Mouse (Mus musculus) frontal cortex, postnatal 36 days (tissue): ENCODE data around the gene Msi2.

ENCODE experiments used
- DNase-seq, 2 experiments: peaks; one replicate each; pipeline ENCODE4 v3.0.0; 2022; ENCODE audit warnings: low spot score in 2 of 2

Gene Msi2

DNA sequence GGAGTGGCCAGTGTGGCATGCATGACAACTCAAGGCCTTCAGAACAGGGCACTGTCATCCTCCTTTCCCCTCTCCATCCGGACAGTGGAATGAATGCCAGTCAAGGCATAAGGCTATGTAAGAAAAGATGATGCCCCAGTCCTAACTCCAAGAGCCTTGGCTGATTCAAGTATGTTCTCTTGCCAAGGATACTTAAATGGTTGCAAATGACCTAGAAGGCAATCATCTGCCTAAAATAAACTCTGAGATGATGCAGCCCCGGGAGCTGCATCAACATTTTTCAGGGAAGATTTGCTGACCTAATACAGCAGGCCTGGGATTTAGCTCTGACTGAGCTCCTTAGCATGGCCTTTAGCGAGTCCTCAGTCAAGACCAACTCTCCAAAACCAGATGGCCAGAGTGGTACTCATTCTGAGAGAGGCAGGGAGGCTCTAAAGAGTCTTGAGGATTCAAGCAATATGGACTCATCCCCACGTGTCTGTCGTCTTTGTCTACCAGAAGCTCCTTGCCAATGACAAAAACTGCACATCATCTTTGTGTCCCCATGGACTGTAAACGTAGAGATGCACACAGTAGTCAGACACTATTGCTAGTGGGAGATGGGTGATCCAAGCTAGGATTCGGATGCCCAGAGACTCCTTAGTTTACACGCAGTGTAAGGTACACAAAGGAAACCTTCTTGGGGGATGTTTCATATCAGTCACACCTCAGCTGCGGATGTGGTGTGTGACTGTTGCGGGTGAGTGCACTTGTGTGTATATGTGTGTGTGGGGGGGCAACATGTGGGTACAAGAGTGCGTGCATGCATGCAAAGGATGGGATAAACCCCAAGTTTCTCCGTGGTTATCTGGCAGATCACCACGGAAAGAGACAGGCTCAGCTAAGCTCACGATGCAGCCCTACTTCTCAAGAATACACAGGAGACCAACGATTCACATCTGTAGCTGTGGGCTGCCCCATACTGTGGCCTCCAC, 176.4 kb downstream of the Msi2 start:
- DNase-seq = no peak

DNA sequence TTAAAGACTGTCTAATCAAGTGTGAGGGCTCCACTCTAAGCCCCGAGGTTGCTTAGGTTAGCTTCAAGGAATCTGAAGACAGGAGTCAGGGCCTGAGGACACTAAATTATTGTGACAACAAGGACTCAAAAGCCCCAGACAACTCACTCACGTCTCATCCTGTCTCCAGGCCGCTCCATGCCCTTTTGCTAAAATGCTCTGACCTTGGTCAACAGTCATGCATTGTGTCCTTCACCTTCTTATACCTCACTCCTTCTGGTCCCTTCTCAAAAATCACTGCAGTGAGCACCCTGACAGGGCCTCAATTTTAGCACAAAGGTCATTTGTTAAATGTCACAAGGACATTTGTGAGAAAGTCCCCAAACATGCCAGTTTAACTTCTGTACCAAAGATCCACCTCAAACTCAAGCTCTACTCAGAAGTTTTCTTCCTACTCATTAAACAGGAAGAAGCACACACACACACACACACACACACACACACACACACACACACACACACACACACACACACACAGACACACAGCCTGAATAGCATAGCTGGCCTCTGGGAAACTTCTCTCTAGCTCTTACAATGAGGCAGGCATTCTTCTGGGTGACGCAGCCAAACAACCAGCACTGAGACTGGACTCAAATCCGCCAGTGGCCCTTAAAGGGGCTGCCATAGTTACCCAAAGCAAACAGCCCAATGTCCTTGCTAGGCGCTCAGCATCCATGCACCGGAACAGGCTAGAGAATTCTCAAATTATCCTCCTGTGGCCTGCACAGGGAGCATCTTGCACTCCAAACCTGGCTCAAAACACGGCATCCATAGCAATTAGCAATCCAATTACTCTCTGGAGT, 178.5 kb downstream of the Msi2 start:
- no peak for DNase-seq

DNA sequence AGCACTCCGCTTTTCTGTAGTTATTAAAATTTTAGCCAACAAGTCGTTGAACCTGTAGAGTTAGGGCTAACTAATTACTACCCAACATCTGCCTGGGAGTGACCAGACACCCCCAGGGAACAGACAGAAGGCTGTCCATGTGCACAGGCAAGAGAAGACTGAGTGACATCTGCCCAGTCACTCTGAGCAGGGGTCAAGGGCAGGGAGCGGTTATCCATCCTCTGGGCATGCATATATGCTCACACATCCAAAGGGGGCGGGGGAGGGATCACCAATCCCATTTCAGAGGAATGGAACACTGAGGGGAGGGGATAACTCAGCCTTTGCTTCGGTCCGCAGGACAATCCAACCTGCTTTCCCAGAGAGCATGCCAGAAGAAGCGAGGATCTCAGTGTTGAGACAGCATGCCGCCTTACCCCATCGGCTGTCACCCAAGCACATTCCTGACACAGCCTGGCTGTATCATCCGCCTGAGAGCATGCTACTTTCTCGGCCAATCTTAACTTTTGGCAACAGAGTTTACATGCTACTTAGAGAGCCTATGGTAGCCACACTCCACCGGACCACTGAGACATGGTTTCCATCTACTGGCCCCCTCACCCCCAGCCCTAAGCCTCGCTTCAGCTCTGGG, 179.5 kb downstream of the Msi2 start:
- no peak for DNase-seq

DNA sequence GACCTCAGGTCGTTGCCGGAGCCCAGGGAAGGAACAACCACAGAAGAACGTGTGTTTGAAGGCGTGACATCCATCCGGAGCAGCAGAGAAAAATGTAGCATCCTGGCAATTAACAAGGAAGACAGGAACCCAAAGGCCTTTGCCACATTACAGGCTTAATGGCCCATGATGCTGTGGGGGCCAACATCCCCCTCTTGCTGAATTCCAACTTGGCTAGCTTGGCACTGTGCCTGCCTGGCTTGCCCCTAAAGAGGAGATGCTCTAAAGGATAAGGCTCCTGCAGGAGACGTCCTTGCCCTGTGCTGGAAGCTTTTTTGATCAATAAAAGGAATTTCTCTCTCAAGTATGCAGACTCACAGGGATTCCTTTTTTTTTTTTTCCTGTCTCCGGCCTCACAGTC, 181.0 kb downstream of the Msi2 start:
- DNase-seq = no peak

DNA sequence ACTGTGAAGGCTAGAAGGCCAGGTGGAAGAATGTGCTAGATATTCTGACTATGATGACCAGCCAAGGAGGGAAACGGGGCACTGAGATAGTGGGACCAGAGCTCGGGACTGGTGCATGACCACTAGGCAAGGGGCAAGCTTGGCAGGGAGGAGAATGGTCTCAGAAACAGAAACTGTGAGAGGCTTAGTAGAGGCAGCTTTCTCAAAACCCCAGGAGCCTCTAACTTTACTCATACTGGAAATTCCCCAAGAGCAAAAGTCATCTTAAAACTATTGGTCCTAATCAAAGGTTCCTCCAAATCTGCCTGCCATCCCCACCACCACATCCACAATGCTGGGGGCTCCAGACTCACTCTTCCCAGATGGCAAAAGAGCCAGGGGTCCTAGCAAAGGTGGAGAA, 181.5 kb downstream of the Msi2 start:
- no peak for DNase-seq

DNA sequence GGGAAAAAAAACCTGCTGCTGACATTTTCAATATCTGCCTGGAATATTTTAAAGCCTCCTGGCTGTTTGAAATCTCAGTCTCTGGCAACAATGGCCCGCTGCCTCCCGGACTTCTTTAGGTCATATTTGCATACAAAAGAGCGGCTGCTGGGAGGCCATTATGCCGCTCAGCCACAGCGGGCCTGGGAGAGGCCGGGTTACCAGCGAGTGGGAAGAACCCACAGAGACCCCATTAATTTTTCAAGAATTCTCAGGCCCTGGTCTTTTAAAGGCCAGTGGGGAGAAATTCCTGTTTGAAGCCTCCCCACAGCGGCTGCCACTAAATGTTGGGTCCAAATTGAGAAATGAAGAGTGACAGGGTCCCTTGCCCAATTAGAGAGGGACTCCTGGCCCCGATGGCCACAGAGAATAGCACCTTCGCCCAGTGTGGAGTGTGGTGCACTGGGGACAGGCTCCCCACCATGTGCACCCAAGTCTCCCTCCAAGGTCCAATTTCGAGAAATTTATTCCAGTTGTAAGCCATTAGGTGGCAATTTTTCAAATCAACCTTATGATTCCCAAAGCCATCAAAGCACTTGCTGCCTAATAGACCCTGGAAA, 183.9 kb downstream of the Msi2 start:
- DNase-seq = no peak

DNA sequence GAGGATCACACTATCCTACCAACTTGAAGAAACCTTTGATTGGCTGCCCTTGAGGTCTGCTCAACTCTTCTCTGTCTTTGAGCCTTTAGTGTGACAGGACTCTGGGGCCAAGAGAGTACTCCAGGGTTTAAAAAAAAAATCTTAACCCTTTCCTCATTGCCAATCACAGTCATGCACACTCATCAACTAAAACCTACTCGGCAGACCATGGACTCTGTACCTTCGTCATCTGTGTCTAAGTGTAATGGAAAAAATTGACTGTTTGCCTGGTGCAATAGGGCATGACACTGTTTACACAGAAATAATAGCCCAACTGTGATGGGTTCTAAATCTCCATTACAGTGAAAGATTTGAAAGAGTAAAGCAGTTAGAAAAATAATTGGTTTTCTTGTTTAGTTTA, 186.3 kb downstream of the Msi2 start:
- DNase-seq = no peak

DNA sequence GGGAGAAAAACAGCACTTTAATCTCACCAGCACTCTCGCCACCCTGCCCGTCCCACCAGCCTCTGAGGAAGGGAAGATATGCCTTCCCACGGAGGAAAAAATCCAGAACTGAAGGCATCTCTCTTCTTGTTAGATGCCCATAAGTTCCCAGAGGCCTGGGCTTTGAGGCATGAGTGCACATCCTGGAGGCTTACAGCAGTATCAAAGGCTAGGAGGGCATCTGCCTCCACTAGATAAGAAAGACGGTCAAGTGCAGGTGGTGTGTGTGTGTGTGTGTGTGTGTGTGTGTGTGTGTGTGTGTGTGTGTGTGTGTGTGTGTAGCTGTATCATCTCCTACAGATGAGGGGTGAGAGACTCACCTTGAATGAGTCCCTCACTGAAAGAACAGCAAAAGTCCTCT, 188.3 kb downstream of the Msi2 start:
- no peak for DNase-seq

DNA sequence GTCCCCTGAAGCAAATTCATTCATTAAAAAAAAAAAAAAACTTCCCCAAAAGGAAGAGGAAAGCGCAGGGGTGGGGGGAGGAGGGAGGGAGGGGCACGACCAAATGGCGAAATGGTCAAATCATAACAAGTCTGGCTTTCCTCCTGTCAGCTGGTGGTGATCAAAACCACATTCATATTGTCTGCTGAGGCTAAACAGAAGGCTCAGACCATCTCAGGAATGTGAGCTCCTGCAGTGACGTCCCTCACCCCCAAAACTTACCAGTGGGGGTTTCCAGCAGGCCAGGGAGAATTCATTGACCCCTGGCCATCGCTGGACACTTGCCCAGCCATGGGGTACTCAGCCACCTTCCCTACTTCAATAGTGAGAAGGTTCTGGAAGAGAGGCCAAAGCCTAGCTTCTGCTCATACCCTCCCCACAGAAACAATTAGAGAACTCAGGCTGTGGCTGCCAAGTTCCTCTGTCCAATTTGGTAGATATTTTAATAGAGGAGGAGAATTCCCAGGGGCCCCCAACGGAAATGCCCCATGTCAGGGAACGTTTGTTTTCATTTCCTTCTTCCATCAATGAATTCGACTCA, 189.7 kb downstream of the Msi2 start:
- DNase-seq = no peak

DNA sequence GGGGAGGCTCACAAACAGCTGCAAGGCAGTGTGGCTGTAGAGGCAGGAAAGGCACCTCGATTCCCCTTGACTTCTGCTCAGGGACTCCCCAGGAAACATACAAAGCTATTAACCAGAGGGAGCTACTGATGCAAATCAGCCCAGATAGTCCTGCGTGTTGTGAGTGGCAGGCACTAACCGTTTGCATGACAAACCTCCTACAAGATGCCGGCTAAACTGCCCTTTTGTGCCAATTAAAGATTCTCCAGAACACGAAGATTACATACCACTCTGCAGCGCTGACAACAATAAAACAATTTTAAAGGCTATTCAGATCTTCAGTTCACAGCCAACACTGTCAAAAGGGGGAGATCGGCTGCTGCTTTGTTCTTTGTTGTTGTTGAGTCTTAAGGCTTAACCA, 191.6 kb downstream of the Msi2 start:
- DNase-seq = no peak

DNA sequence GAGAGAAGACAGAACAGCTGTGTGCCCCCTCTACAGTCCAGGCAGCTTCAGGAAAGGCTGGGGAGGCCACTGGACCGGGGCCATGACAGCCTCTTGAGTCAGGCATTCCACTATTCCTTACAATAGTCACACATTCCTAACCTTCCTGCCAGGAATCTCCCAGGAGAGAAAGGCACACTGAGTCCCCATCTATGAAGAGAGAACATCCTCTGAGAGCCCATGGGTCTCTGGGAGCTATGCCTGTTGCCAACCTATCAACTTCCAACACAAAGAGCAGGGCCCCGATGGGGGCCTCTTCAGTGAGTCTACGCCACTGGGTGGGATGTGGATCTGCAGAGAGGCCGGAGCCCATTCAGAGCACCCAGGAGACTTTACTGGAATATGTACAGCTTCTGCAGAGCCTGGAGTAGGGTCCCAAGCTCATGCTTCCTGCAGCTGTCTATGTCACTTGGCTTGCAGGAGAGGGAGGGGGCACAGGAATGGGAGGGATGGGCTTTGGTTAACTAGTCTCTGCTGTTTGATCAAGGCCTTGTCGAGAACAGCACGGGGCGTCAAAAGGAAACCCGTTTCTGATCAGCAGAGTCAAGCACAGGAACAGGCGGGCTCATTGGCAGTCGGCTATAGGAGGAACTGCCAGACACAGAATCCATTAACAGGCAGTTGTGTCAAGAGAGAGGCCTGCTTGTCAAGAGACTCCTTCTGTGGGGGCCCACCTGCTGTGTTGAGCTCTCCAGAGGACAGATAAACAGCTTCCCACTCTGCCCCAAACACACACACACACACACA, 193.3 kb downstream of the Msi2 start:
- no peak for DNase-seq

DNA sequence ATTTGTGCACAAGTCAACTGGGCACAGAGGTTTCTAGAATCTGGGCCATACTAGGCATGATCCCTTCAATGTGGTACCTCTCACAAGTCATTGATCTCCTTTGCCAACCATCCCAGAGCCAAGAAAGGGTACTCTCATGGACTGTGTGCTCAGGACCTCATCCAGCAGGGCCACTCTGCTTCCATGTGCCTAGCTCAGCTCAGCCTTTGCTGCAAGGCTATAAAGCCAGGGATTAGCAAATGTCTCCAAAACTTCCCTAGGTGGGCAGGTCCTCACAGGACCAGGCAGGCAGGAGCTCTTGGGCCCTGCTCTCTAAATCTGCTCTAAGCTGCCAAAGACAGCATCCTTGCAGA, 193.9 kb downstream of the Msi2 start:
- DNase-seq = no peak

DNA sequence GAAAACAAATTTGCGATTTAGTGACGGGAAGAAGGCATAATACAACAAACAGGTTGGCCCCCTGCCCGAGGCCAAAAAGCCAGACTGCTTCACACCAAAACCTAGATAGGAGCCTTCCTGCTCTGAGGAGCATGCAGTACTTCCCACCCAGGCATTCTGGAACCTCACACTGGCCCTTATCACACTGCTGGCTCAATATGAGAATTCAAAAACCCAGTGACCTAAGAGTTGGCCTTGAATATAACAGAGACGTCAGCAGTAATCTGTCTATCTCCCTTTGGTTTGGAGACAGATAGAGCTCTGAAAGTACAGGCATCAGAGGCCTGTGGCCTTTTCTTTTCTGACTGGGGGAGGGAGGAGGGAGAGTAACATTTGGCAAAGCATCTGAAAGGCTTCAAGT, 194.4 kb downstream of the Msi2 start:
- DNase-seq = no peak

DNA sequence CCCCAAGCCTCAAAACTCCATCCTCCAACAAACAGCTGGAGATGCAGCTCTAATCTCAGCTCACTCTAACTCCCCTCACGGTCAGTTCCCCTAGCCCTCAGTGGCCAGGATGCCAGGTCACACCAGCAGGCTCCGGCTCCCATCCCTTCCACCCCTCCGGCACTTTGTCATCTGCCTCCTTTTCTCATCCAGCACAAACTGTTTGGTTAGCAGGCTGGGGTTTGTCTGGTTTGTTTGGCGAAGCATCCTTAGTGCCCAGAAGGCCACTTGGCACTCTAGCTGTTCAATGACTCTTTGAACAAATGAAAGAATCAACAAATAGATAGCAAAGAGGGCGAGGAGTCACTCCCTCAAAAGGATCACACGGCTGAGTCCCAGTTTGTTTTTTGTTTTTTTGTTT, 194.8 kb downstream of the Msi2 start:
- no peak for DNase-seq

DNA sequence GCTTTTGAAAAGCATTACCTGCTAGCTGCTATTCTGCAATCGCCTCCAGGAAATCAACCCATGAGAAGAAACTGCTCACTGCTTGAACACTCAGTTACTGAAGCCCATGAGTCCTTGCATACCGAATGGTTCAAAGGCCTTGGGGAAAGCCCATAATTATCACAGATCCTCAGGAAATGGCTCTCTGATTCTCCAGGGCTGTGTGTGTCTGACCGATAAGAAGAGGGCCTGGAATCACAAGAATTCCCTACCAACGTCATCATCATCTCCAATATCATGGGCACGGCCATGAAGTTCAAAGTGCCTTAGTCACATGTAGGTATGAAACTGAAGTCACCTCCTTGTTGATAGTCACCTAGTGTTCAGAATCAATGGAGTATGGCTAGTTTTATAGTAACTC, 196.2 kb downstream of the Msi2 start:
- no peak for DNase-seq

DNA sequence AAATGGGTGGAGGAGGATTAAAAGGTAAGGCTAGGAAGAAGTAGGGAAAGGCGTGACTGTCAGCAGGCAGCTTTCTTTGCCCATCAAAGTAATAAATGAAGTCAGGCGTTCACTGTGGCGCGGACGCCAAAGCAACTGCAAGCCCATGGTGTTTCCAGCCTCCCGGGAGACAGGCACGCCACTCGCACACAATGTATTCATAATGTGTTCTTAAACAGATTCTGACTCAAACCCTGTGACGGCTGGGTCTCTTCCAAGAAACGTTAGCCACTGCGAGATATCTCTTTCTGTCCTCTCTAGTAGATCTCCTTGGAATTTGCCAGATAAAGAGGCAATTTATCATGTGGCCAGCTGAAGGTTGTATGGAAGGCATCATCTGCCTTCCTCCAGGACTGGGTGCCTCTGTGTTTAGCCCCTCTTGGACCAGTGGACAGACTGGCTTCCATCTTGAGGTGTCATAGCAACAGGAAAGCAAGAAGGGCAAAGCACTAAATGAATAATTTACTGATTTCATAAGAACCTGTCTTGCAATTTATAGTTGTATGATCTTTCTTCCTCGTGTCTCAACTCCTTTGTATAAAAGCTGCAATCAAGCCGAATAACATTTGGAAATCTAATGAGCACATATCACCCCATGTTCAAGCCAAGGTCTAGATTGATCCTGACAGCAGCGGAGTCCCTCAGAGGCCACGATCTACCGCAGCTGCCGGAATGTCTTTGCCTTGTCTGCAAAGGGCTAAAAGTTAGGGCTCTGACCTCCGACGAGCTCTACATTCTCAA, 197.2 kb downstream of the Msi2 start:
- DNase-seq = no peak

DNA sequence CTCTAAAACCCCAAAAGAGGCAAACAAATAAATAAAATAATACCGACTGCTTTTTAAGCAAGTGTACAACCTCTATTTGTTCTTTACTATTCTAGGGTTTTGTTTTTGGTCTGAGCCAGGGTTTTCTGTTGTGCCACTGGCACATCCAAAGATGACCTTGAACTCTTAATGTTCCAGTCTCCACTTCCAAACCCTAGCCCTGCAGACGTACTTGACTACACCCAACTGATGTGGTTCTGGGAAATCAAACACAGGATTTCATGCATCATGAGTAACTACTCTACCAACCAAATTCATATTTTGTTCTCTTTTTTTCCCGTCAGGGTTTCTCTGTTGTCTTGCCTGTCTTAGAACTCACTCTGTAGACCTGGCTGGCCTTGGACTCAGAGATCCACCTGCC, 200.0 kb downstream of the Msi2 start:
- no peak for DNase-seq

DNA sequence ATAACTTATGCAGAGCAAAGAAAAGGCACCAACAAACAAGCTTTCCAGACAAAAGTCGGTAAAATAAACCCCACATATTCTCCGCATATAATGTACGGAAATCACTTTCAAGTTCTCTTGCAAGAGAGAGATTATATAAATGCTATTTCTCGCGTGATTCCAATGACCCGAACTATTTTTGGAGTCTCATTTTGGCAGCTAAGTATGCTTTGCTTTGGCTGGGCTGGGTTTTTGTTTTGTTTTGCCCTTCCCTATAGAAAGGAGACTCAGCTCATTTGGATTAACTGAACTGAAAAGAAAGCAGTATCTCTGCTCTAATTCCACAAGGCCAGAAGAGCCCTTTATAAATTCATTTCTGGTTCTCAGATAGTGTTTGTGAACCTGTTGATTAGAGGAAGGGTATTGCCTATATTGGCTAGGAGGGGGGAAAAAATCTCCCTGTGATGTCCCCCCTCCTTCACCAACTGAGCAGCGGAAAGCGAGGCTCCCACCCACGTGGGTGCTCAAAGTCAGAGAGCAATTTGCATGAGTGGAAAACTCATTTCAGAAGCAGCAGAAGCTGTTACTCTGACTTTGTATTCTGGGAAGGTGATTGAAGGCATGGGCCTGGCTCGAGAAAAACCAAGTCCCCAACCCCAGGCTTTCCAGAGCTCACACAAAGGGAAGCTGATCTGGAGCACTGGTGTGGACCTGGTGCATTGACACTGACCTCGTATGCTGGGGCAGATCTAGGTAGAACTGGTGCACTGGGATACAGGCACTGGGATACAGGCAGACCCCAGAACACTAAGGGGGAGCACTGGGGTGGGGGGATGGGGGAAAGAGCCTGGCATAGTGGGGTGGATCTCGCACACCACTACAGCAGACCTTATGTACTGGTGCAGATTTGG, 201.5 kb downstream of the Msi2 start:
- no peak for DNase-seq
